Mouse (Mus musculus): ENCODE measurements around the gene Ucn3. TPM values are rescaled to one million over a fixed set of nuclear protein-coding genes. Genes with fewer than 3 reads are reported as not detected.

Ucn3 gene
- polyA plus RNA-seq (2015; fragmentation: Nextera tagmentation; extraction: Ambion mirVana): not detected in 2 replicates

GRCm38 (mm10) chr13:3945249-3945648, at the start of gene Ucn3:
TSS of gene Ucn3 (minus strand) at chr13:3945349.
- ATAC-seq (ENCODE audit: insufficient number of reproducible peaks, low FRiP score, low TSS enrichment, low read depth): no peak
- no peak within 1 kb of the TSS for H3K4me2 ChIP-seq

GRCm38 (mm10) chr13:3992081-3992480, 46.9 kb upstream of the Ucn3 start:
- Histone ChIP-seq H3K27ac (no peak overlapping the region), H3K27me3 (no peaks in the 10 kb centered on the region), H3K4me1 (no peaks in the 10 kb centered on the region), H3K4me3 (no peak overlapping the region), H3K9me3 (no peaks in the 10 kb centered on the region), H3K36me3 (no peaks in the 10 kb centered on the region), H3K9ac (no peak overlapping the region), H3K4me2 (no peak overlapping the region)
- no peak for ATAC-seq (ENCODE audit: insufficient number of reproducible peaks, low FRiP score, low TSS enrichment, low read depth)

More at GRCm38 (mm10) chr13:3945249-3945648, at the start of gene Ucn3:
- Histone ChIP-seq H3K4me1 (no peaks in the 10 kb centered on the region), H3K4me3 (no peak within 1 kb of the TSS), H3K9me3 (no peaks in the 10 kb centered on the region), H3K27ac (no peak within 1 kb of the TSS), H3K27me3 (no peaks in the 10 kb centered on the region), H3K36me3 (no peaks in the 10 kb centered on the region), H3K9ac (no peak within 1 kb of the TSS)
- 50% methylated on average over 2 of the region's 2 CpGs for WGBS

- H3K27me3 ChIP-seq: no peaks in the 10 kb centered on the region
- 89% methylated on average over 4 of the region's 4 CpGs for WGBS
- no peak for ATAC-seq (ENCODE audit: insufficient number of reproducible peaks, low FRiP score, low TSS enrichment, low read depth)
- no peak overlapping the region for H3K4me3 ChIP-seq
- no peak overlapping the region for H3K9ac ChIP-seq
- no peaks in the 10 kb centered on the region for H3K9me3 ChIP-seq
- no peaks in the 10 kb centered on the region for H3K36me3 ChIP-seq
- no peaks in the 10 kb centered on the region for H3K4me1 ChIP-seq
- H3K4me2 ChIP-seq: no peak overlapping the region
- no peak overlapping the region for H3K27ac ChIP-seq
Measured at GRCm38 (mm10) chr13:3968849-3969248, 23.7 kb upstream of the Ucn3 start.

DNA sequence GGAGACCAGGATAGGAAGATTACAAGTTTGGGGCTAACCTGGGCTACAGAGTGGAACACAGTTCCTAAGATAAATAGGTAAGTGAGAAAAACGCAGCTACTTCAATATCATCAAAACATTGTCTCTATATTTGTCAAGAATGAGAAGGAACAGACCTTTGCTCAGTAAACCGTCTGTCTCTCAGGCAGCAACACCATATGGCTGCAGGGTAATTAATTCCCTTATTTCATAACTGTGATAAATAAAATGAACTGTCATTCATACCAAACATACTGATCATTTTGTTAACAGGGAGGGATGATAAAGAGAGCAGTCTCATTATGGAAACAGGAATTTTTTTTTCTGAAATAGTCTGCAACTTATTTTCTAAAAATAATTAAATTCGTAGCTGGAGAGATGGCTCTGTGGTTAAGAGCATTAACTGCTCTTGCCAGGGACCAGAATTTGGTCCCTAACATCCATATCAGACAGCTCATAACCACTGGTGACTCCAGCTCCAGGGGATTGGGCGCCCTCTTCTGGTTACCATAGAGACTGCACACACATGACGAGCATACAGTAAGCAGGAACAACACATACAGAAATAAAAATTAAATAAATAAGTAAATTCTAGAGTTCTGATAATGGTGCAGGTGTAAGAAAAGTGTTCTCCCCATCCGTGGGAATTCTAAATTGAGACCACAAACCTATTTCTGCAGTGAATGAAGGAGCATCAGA, 6.2 kb upstream of the Ucn3 start:
- no peak for ATAC-seq (ENCODE audit: insufficient number of reproducible peaks, low FRiP score, low TSS enrichment, low read depth)
- H3K4me3 ChIP-seq: no peak overlapping the region
- H3K36me3 ChIP-seq: no peaks in the 10 kb centered on the region
- H3K4me2 ChIP-seq: no peak overlapping the region
- WGBS: 78% methylated on average over 6 of the region's 6 CpGs
- H3K4me1 ChIP-seq: no peaks in the 10 kb centered on the region
- H3K27me3 ChIP-seq: no peaks in the 10 kb centered on the region
- no peaks in the 10 kb centered on the region for H3K9me3 ChIP-seq
- no peak overlapping the region for H3K9ac ChIP-seq
- H3K27ac ChIP-seq: no peak overlapping the region

DNA sequence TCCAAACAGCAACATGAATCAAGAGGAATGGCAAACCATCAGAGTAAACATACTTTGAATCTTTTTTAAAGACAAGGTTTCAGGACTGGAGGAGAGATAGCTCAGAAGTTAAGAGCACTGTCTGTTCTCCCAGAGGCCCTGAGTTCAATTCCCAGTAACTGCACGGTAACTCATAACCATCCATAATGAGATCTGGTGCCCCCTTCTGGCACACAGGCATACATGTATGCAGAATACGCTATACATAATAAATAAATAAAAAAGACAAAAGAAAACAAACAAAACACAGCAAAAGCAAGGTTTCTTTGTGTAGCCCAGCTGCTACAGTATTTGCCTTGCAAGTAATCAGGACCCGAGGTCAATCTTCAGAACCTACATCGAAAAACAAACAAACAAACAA, 4.3 kb upstream of the Ucn3 start:
- H3K4me3 ChIP-seq: no peak overlapping the region
- no peaks in the 10 kb centered on the region for H3K9me3 ChIP-seq
- no peaks in the 10 kb centered on the region for H3K27me3 ChIP-seq
- no peaks in the 10 kb centered on the region for H3K36me3 ChIP-seq
- no peaks in the 10 kb centered on the region for H3K4me1 ChIP-seq
- no peak overlapping the region for H3K4me2 ChIP-seq
- 88% methylated on average over 4 of the region's 4 CpGs for WGBS
- no peak overlapping the region for H3K9ac ChIP-seq
- no peak for ATAC-seq (ENCODE audit: insufficient number of reproducible peaks, low FRiP score, low TSS enrichment, low read depth)
- H3K27ac ChIP-seq: no peak overlapping the region

GRCm38 (mm10) chr13:3947267-3947666, 2.1 kb upstream of the Ucn3 start:
- no peaks in the 10 kb centered on the region for H3K4me1 ChIP-seq
- H3K4me3 ChIP-seq: no peak overlapping the region
- WGBS: 85% methylated on average over 4 of the region's 4 CpGs
- no peak for ATAC-seq (ENCODE audit: insufficient number of reproducible peaks, low FRiP score, low TSS enrichment, low read depth)
- H3K9ac ChIP-seq: no peak overlapping the region
- H3K36me3 ChIP-seq: no peaks in the 10 kb centered on the region
- no peaks in the 10 kb centered on the region for H3K27me3 ChIP-seq
- no peak overlapping the region for H3K4me2 ChIP-seq
- no peak overlapping the region for H3K27ac ChIP-seq
- H3K9me3 ChIP-seq: no peaks in the 10 kb centered on the region

DNA sequence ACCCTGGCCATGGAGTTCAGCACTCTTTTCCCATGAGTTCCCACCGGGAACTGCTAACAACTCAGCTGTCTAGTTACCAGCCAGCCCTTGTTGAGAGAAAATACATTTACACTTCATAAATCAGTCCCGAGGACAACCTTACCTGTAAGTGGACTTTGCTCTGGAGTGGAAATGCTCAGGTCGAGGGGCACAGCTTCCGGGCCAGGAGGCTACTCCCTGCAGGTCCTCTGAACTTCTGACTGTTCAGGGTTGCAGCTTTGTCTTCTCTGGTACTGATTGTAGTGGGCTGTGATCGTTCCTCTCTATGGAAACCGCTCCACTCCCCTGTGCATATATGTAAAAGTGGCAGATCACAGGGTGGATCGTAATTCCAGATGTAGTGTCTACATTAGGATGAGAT, 450 bp downstream of the Ucn3 start:
- H3K27ac ChIP-seq: no peak overlapping the region
- H3K36me3 ChIP-seq: no peaks in the 10 kb centered on the region
- no peaks in the 10 kb centered on the region for H3K9me3 ChIP-seq
- no peaks in the 10 kb centered on the region for H3K4me1 ChIP-seq
- H3K9ac ChIP-seq: no peak overlapping the region
- ATAC-seq (ENCODE audit: insufficient number of reproducible peaks, low FRiP score, low TSS enrichment, low read depth): no peak
- 51% methylated on average over 7 of the region's 7 CpGs for WGBS
- no peak overlapping the region for H3K4me2 ChIP-seq
- H3K27me3 ChIP-seq: no peaks in the 10 kb centered on the region
- H3K4me3 ChIP-seq: no peak overlapping the region

GRCm38 (mm10) chr13:3926046-3926445, 19.1 kb downstream of the Ucn3 start:
- no peak overlapping the region for H3K4me3 ChIP-seq
- 90% methylated on average over 6 of the region's 6 CpGs for WGBS
- no peaks in the 10 kb centered on the region for H3K4me1 ChIP-seq
- H3K9me3 ChIP-seq: no peaks in the 10 kb centered on the region
- no peaks in the 10 kb centered on the region for H3K27me3 ChIP-seq
- no peak overlapping the region for H3K9ac ChIP-seq
- H3K4me2 ChIP-seq: no peak overlapping the region
- ATAC-seq (ENCODE audit: insufficient number of reproducible peaks, low FRiP score, low TSS enrichment, low read depth): no peak
- H3K36me3 ChIP-seq: no peaks in the 10 kb centered on the region
- H3K27ac ChIP-seq: no peak overlapping the region

DNA sequence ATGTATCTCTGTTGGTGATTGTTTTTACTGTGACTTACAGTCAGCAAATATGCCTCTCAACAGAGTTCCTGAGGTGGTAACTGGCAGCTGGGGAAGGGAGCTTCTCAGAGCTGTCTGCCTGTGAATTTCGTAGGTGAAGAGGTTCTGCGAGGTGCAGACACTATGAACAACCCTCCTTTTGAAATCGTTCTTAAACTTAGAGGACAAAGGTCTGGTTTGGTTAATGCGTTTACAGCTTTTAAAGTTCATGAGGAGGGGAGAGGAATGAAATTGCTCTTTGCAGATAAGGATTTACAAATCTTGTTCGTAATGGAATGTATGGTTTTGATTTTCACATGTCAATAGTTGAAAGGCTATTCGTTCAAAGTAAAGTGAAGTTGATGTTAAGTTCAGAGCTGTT, 19.5 kb downstream of the Ucn3 start:
- no peaks in the 10 kb centered on the region for H3K4me1 ChIP-seq
- no peak overlapping the region for H3K4me3 ChIP-seq
- H3K9me3 ChIP-seq: no peaks in the 10 kb centered on the region
- ATAC-seq (ENCODE audit: insufficient number of reproducible peaks, low FRiP score, low TSS enrichment, low read depth): no peak
- no peaks in the 10 kb centered on the region for H3K27me3 ChIP-seq
- 70% methylated on average over 6 of the region's 6 CpGs for WGBS
- H3K9ac ChIP-seq: no peak overlapping the region
- no peak overlapping the region for H3K4me2 ChIP-seq
- H3K27ac ChIP-seq: no peak overlapping the region
- no peaks in the 10 kb centered on the region for H3K36me3 ChIP-seq

DNA sequence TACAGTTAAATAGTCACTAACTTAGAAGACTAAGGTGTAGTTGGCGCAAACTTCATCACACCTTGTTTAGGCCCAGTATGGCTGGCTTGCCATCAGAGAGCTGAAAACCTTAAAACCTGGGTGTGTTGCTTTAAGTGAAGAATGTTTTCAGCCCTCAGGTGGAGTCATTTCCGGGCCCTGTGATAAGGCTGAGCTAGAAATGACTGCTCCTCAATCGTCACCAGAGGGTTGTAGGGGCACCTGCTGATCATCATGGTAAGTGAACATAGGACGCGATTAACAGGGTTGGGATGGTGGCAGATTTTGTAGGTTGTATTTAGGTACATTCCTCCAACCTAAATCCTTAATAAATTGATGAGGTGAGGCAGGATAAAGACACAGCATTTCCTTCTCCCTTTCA, 20.7 kb downstream of the Ucn3 start:
- no peaks in the 10 kb centered on the region for H3K36me3 ChIP-seq
- H3K4me3 ChIP-seq: no peak overlapping the region
- no peaks in the 10 kb centered on the region for H3K4me1 ChIP-seq
- H3K9ac ChIP-seq: no peak overlapping the region
- WGBS: 80% methylated on average over 5 of the region's 5 CpGs
- ATAC-seq (ENCODE audit: insufficient number of reproducible peaks, low FRiP score, low TSS enrichment, low read depth): no peak
- no peaks in the 10 kb centered on the region for H3K9me3 ChIP-seq
- no peak overlapping the region for H3K27ac ChIP-seq
- H3K4me2 ChIP-seq: no peak overlapping the region
- H3K27me3 ChIP-seq: no peaks in the 10 kb centered on the region

- peaks cover 5% of the 10 kb centered on the region; the same call in 1 of the 2 replicates for H3K4me1 ChIP-seq
- under 1% methylated on average over 52 of the region's 52 CpGs for WGBS
- peak within 1 kb of the TSS; percentile 63 for H3K9ac ChIP-seq
- H3K27ac ChIP-seq: peak within 1 kb of the TSS; percentile 27; the same call in 1 of the 2 replicates
- no peaks in the 10 kb centered on the region for H3K27me3 ChIP-seq
- peak; percentile 94 for ATAC-seq (ENCODE audit: insufficient number of reproducible peaks, low FRiP score, low TSS enrichment, low read depth)
- peak within 1 kb of the TSS; percentile 92 for H3K4me3 ChIP-seq
- H3K9me3 ChIP-seq: no peaks in the 10 kb centered on the region
- no peaks in the 10 kb centered on the region for H3K36me3 ChIP-seq
- H3K4me2 ChIP-seq: peak within 1 kb of the TSS; percentile 77
Measured at GRCm38 (mm10) chr13:3917571-3918311, 27.4 kb downstream of the Ucn3 start, which contains the start of the genes Net1 and Tubal3. TSS of gene Net1 (minus strand) at chr13:3918220. TSS of gene Tubal3 (plus strand) at chr13:3918274.

DNA sequence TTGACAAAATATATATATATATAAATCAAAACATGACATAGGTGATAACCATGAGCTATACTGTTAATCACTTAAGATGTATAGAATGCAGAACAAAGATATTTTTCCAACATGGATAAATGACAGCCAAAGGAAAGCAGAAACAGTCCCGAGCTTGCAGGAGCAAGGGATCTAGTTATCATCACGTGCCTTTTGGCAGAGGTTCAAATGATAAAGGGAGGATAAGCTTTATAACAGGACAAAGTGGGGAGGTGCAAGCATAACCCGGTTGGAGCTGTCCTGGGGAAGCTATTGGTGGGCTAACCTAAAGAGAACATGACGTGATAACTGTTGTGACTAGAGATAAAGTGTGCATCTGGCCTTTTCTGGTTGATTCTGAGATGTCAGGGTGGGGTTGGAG, 31.6 kb downstream of the Ucn3 start:
- no peak overlapping the region for H3K9ac ChIP-seq
- ATAC-seq (ENCODE audit: insufficient number of reproducible peaks, low FRiP score, low TSS enrichment, low read depth): no peak
- WGBS: 81% methylated on average over 4 of the region's 4 CpGs

More for the DNA sequence above, 31.6 kb downstream of the Ucn3 start:
- H3K4me1 ChIP-seq: peaks cover 5% of the 10 kb centered on the region; the same call in 1 of the 2 replicates
- H3K36me3 ChIP-seq: 0 out of 2 replicates have a peak, but pooled peaks cover 2% of the 10 kb centered on the region
- H3K4me2 ChIP-seq: no peak overlapping the region
- H3K9me3 ChIP-seq: no peaks in the 10 kb centered on the region
- no peak overlapping the region for H3K4me3 ChIP-seq
- no peaks in the 10 kb centered on the region for H3K27me3 ChIP-seq
- H3K27ac ChIP-seq: no peak overlapping the region
